ENCODE assay signal across 8 mouse cellular contexts in genomic region chr16:32114968-32115695, GRCm38 (mm10). TPM values are rescaled to one million over a fixed set of nuclear protein-coding genes. Genes with fewer than 3 reads are reported as not detected.
DNase-seq lines count a peak whose midpoint lies in the region; ATAC-seq and TF ChIP-seq lines count a peak whose summit lies in the region.

No protein-coding gene starts in this region.

- TF ChIP-seq CTCF in forebrain, postnatal 0 days (IDR thresholded peaks at IDR 0.05; ENCODE audit: low read depth), result peak; percentile 96

- H3K4me2 ChIP-seq in forebrain, postnatal 0 days (ENCODE audit: low read depth), result 0 out of 2 replicates have a peak overlapping the region, but pooled peaks have one; percentile 27

- H3K36me3 ChIP-seq in forebrain, postnatal 0 days (ENCODE audit: insufficient read depth), result no peaks in the 10 kb centered on the region

- H3K4me1 ChIP-seq in forebrain, postnatal 0 days (ENCODE audit: insufficient read depth), result no peaks in the 10 kb centered on the region

- no peaks in the 10 kb centered on the region for H3K9me3 ChIP-seq in forebrain, postnatal 0 days (ENCODE audit: low read length)

- no peaks in the 10 kb centered on the region; the same call in 1 of the 2 replicates for H3K27me3 ChIP-seq in forebrain, postnatal 0 days (ENCODE audit: insufficient read depth, low read length)

- ATAC-seq in forebrain, postnatal 0 days, result no peak
- ATAC-seq in hematopoietic stem cell, adult 5-6 weeks (replicated peaks in 1 of 2; ENCODE audit: insufficient read depth in 1 of 2, low FRiP score in 2 of 2, low TSS enrichment in 1 of 2, low read depth in 1 of 2, poor library complexity in 2 of 2, severe bottlenecking in 2 of 2), result peak; percentile 49 to 57

- H3K27ac ChIP-seq in forebrain, postnatal 0 days (ENCODE audit: low read depth, low read length), result no peak overlapping the region

- peak; percentile 70 for DNase-seq in MN1 (ENCODE audit: low spot score)
- DNase-seq in c-Kit-positive CD71-positive TER-119-positive erythroid progenitor cells, embryonic 14.5 days (ENCODE audit: low spot score), result peak; percentile 80
- DNase-seq in forebrain, postnatal 0 days, result peak; percentile 86
- peak; percentile 93 to 95 for DNase-seq in layer of hippocampus, postnatal 10 days (ENCODE audit: low spot score in 2 of 2)
- DNase-seq in lung, postnatal 10 days, result peak; percentile 90
- peak; percentile 84 for DNase-seq in right cerebral cortex, postnatal 14 days
- DNase-seq in urinary bladder, postnatal 4 days (ENCODE audit: low spot score in 2 of 2), result peak; percentile 63 to 89

- no peak overlapping the region for H3K9ac ChIP-seq in forebrain, postnatal 0 days

- 11% methylated on average over 15 of the region's 15 CpGs for WGBS in forebrain, postnatal 0 days

- H3K4me3 ChIP-seq in forebrain, postnatal 0 days (ENCODE audit: low read depth, low read length), result no peak overlapping the region

RNA-seq across cellular contexts. Expression of gene Cep19, which starts 15.5 kb away (rescaled TPM):
- total RNA-seq in forebrain, postnatal 0 days (2014; rRNA removed), result 43.6 and 51.5 TPM in 2 replicates
- 61.0 and 64.8 TPM in 2 replicates for polyA plus RNA-seq in forebrain, postnatal 0 days (2015; fragmentation: Nextera tagmentation; extraction: Ambion mirVana)
- total RNA-seq in hematopoietic stem cell, adult 5-6 weeks (2017), result 46.1 and 72.0 TPM in 2 replicates
- total RNA-seq in layer of hippocampus, postnatal 10 days (2021), result 10 to 100 TPM; 58.9 to 62.3 TPM

RNA-seq across cellular contexts. Expression of gene Pigx, which starts 15.6 kb away (rescaled TPM):
- total RNA-seq in forebrain, postnatal 0 days (2014; rRNA removed), result 71.7 and 102 TPM in 2 replicates
- polyA plus RNA-seq in forebrain, postnatal 0 days (2015; fragmentation: Nextera tagmentation; extraction: Ambion mirVana), result 113 and 133 TPM in 2 replicates
- total RNA-seq in hematopoietic stem cell, adult 5-6 weeks (2017), result 60.6 and 94.2 TPM in 2 replicates
- 10 to 100 TPM; 31.6 to 36.3 TPM for total RNA-seq in layer of hippocampus, postnatal 10 days (2021)

RNA-seq across cellular contexts. Expression of gene Pak2, which starts 36.0 kb away (rescaled TPM):
- total RNA-seq in forebrain, postnatal 0 days (2014; rRNA removed), result 35.9 and 41.1 TPM in 2 replicates
- 23.3 and 29.4 TPM in 2 replicates for polyA plus RNA-seq in forebrain, postnatal 0 days (2015; fragmentation: Nextera tagmentation; extraction: Ambion mirVana)
- 69.2 and 72.4 TPM in 2 replicates for total RNA-seq in hematopoietic stem cell, adult 5-6 weeks (2017)
- 10 to 100 TPM; 34.6 to 38.0 TPM for total RNA-seq in layer of hippocampus, postnatal 10 days (2021)

RNA-seq across cellular contexts. Expression of gene Nrros, which starts 50.3 kb away (rescaled TPM):
- total RNA-seq in forebrain, postnatal 0 days (2014; rRNA removed), result 10.2 and 12.5 TPM in 2 replicates
- polyA plus RNA-seq in forebrain, postnatal 0 days (2015; fragmentation: Nextera tagmentation; extraction: Ambion mirVana), result 6.4 and 7.6 TPM in 2 replicates
- total RNA-seq in hematopoietic stem cell, adult 5-6 weeks (2017), result 78.9 and 112 TPM in 2 replicates
- total RNA-seq in layer of hippocampus, postnatal 10 days (2021), result 1 to 10 TPM; 7.6 to 8.8 TPM
